Mouse (Mus musculus) right cerebral cortex, postnatal 36 days (tissue): ENCODE data around the gene Eps8l3.

Experiments used
- DNase-seq, 2 experiments: peaks; one replicate each; pipeline ENCODE4 v3.0.0; 2022; ENCODE audit warnings: low spot score in 2 of 2, mixed read lengths in 1 of 2

Gene Eps8l3

GRCm38 (mm10) chr3:107895720-107896569 lies 18.9 kb downstream of the Eps8l3 start, which contains the start of gene Gstm5:
Gene Gstm5 (plus strand): TSS chr3:107895821.
- peak; percentile 86 to 87 for DNase-seq

GRCm38 (mm10) chr3:107898691-107899090 lies 21.7 kb downstream of the Eps8l3 start:
- DNase-seq, result no peak

- no peak for DNase-seq
These were observed 24.1 kb downstream of the Eps8l3 start for GRCm38 (mm10) chr3:107900955-107901673.

GRCm38 (mm10) chr3:107905942-107906341 lies 28.9 kb downstream of the Eps8l3 start:
- no peak for DNase-seq

GRCm38 (mm10) chr3:107916674-107917073 lies 39.6 kb downstream of the Eps8l3 start:
- no peak for DNase-seq

- no peak for DNase-seq
These were observed 40.1 kb downstream of the Eps8l3 start for GRCm38 (mm10) chr3:107917097-107917496.

GRCm38 (mm10) chr3:107917783-107918408 lies 40.9 kb downstream of the Eps8l3 start:
- DNase-seq, result peak in 1 of 2 experiments; percentile 43

- DNase-seq, result no peak
These were observed 43.3 kb downstream of the Eps8l3 start for GRCm38 (mm10) chr3:107920348-107920747.

- DNase-seq, result no peak
These were observed 48.3 kb downstream of the Eps8l3 start for GRCm38 (mm10) chr3:107925335-107925734.

GRCm38 (mm10) chr3:107927841-107928240 lies 50.8 kb downstream of the Eps8l3 start:
- DNase-seq, result no peak

GRCm38 (mm10) chr3:107928691-107929090 lies 51.7 kb downstream of the Eps8l3 start:
- no peak for DNase-seq

GRCm38 (mm10) chr3:107929243-107929642 lies 52.2 kb downstream of the Eps8l3 start:
- DNase-seq, result no peak

GRCm38 (mm10) chr3:107929731-107930130 lies 52.7 kb downstream of the Eps8l3 start:
- DNase-seq, result no peak

GRCm38 (mm10) chr3:107931134-107931533 lies 54.1 kb downstream of the Eps8l3 start:
- no peak for DNase-seq

GRCm38 (mm10) chr3:107931670-107932069 lies 54.6 kb downstream of the Eps8l3 start, which contains the start of gene Gstm7:
Gene Gstm7 (minus strand): TSS chr3:107931817.
- peak; percentile 96 to 97 for DNase-seq

- no peak for DNase-seq
These were observed 55.1 kb downstream of the Eps8l3 start for GRCm38 (mm10) chr3:107932128-107932527.

- DNase-seq, result no peak
These were observed 58.2 kb downstream of the Eps8l3 start for GRCm38 (mm10) chr3:107935268-107935667.

GRCm38 (mm10) chr3:107935888-107936287 lies 58.9 kb downstream of the Eps8l3 start:
- no peak for DNase-seq

GRCm38 (mm10) chr3:107939403-107939802 lies 62.4 kb downstream of the Eps8l3 start:
- peak in 1 of 2 experiments; percentile 45 for DNase-seq

- peak; percentile 49 to 50 for DNase-seq
These were observed 62.8 kb downstream of the Eps8l3 start for GRCm38 (mm10) chr3:107939830-107940229.

GRCm38 (mm10) chr3:107940524-107940923 lies 63.5 kb downstream of the Eps8l3 start:
- DNase-seq, result no peak

- DNase-seq, result no peak
These were observed 64.2 kb downstream of the Eps8l3 start for GRCm38 (mm10) chr3:107941261-107941660.
